Mouse (Mus musculus) limb, embryonic 11.5 days (tissue): ENCODE measurements at regions not wholly inside any gene's neighbourhood (a gene's known extent, or its start where the extent isn't known, plus 50 kb on each side); places are given as distances from the start of the nearest gene placed in this dataset.

ENCODE experiments used
- ATAC-seq: fragments of 200-750 bp; cut with Nextera tagmentation; 2 replicates; pipeline ENCODE4 v1.8.0; 2017; ENCODE audit warnings: low read depth; ENCODE audit not compliant: insufficient number of reproducible peaks, low FRiP score, low TSS enrichment
- DNase-seq: peaks from one replicate; pipeline ENCODE4 v3.0.0-alpha.2; 2015; ENCODE audit warnings: low spot score
- H3K27ac ChIP-seq: fragments of 300-500 bp; sonication (generic); replicated peaks from 2 replicates; pipeline ENCODE4 v1.5.1; 2014; ENCODE audit warnings: low read depth, mild to moderate bottlenecking, low read length
- H3K27me3 ChIP-seq: fragments of 300-500 bp; sonication (generic); 2 replicates; pipeline ENCODE4 v1.6.1; 2014; ENCODE audit warnings: mild to moderate bottlenecking, low read length, mixed read lengths; ENCODE audit not compliant: control insufficient read depth, insufficient read depth
- H3K36me3 ChIP-seq: fragments of 300-500 bp; sonication (generic); 2 replicates; pipeline ENCODE4 v1.6.1; 2014; ENCODE audit warnings: mild to moderate bottlenecking, low read length, moderate library complexity, mixed read lengths; ENCODE audit not compliant: control insufficient read depth, insufficient read depth
- H3K4me1 ChIP-seq: fragments of 300-500 bp; sonication (generic); 2 replicates; pipeline ENCODE4 v1.6.1; 2014; ENCODE audit warnings: low read length, mixed read lengths; ENCODE audit not compliant: control insufficient read depth, insufficient read depth
- H3K4me2 ChIP-seq: fragments of 300-500 bp; sonication (generic); 2 replicates; pipeline ENCODE4 v1.6.1; 2014; ENCODE audit warnings: low read depth, mild to moderate bottlenecking, moderate library complexity; ENCODE audit not compliant: severe bottlenecking
- H3K4me3 ChIP-seq: fragments of 300-500 bp; sonication (generic); 2 replicates; pipeline ENCODE4 v1.5.1; 2014; ENCODE audit warnings: low read depth, low read length
- H3K9ac ChIP-seq: fragments of 300-500 bp; sonication (generic); 2 replicates; pipeline ENCODE4 v1.6.1; 2014; ENCODE audit warnings: mild to moderate bottlenecking, low read length
- H3K9me3 ChIP-seq: fragments of 300-500 bp; sonication (generic); 2 replicates; pipeline ENCODE4 v1.6.1; 2016; ENCODE audit warnings: low read length; ENCODE audit not compliant: control insufficient read depth
- WGBS: fragments of 180-500 bp; shearing (Covaris S2); extraction: QIAGEN DNeasy Blood & Tissue Kit; methylation state at CpG from one replicate; pipeline ENCODE4 v1.1.7; 2014; 5-methylcytosine and 5-hydroxymethylcytosine counted together

DNA sequence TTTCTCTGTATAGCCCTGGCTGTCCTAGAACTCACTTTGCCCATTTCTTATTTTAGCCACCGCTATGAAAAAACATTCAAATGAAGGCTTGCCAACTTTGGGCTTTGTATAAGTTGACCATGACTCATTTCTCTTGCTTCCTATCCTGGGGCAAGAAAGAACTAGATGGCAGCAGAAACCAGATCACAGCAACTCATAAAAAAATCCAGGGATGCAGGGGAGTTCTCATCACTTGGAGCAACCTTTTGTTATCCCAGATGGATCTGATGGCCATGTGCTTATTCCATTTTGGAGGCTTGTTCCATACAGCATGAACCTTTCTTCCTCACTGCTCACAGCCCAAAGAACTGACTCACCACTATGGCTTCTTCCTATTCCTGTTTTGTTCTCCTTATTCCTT, 52.1 kb upstream of the Rab11fip2 start:
- no peak overlapping the region for H3K9ac ChIP-seq
- DNase-seq (no peak), ATAC-seq (no peak)
- no peaks in the 10 kb centered on the region for H3K9me3 ChIP-seq
- H3K27ac ChIP-seq: no peak overlapping the region
- H3K36me3 ChIP-seq: no peaks in the 10 kb centered on the region
- 94% methylated on average over 1 of the region's 1 CpGs for WGBS
- 0 out of 2 replicates have a peak, but pooled peaks cover 2% of the 10 kb centered on the region for H3K4me1 ChIP-seq
- no peaks in the 10 kb centered on the region for H3K27me3 ChIP-seq
- no peak overlapping the region for H3K4me3 ChIP-seq
- H3K4me2 ChIP-seq: no peak overlapping the region
